Comparison of ENCODE assay signal across 9 mouse cellular contexts in genomic region chr5:117158335-117159018, GRCm38 (mm10). TPM values are rescaled to one million over a fixed set of nuclear protein-coding genes. Genes with fewer than 3 reads are reported as not detected.
DNase-seq lines count a peak whose midpoint lies in the region; ATAC-seq lines count a peak whose summit lies in the region.
"Had no signal": no experiment of that assay in that cellular context is flagged by ENCODE, and none has a peak within 500 bp of the region (broad histone marks: within the 10 kb centered on the region; RNA-seq: fewer than 3 reads in every experiment).

No protein-coding gene starts in this region.

- DNase-seq in heart, adult 11 months: peak; percentile 98
- DNase-seq in adrenal gland, postnatal 36 days: peak; percentile 88
- DNase-seq in lung, postnatal 36 days: peak; percentile 68
- DNase-seq in forebrain, embryonic 10.5 days (ENCODE audit: extremely low spot score, low spot score): no peak
- no peak for DNase-seq in neural tube, embryonic 10.5 days (ENCODE audit: extremely low spot score, low spot score)
- no peak for DNase-seq in right cerebral cortex, postnatal 36 days (ENCODE audit: low spot score in 2 of 2)

- 71% methylated on average over 7 of the region's 7 CpGs for WGBS in heart, embryonic 11.5 days (ENCODE audit: insufficient replicate concordance)
- WGBS in intestine, embryonic 16.5 days: 71% methylated on average over 7 of the region's 7 CpGs
- WGBS in forebrain, embryonic 10.5 days: 69% methylated on average over 7 of the region's 7 CpGs

- H3K27me3 ChIP-seq in heart, embryonic 11.5 days (ENCODE audit: control insufficient read depth, insufficient read depth, low read length): no peaks in the 10 kb centered on the region
- no peaks in the 10 kb centered on the region for H3K27me3 ChIP-seq in intestine, embryonic 16.5 days (replicated peaks; ENCODE audit: control insufficient read depth, insufficient read depth, low read length)
- no peaks in the 10 kb centered on the region for H3K27me3 ChIP-seq in forebrain, embryonic 10.5 days (ENCODE audit: poor library complexity, severe bottlenecking)
- H3K27me3 ChIP-seq: embryonic facial prominence, embryonic 15.5 days had no signal

- H3K4me1 ChIP-seq in heart, embryonic 11.5 days (ENCODE audit: control insufficient read depth, insufficient read depth, low read length): peaks cover 8% of the 10 kb centered on the region
- peaks cover 16% of the 10 kb centered on the region for H3K4me1 ChIP-seq in intestine, embryonic 16.5 days (ENCODE audit: control insufficient read depth, insufficient read depth, low read length)
- H3K4me1 ChIP-seq in forebrain, embryonic 10.5 days: peaks cover 19% of the 10 kb centered on the region

- no peak overlapping the region for H3K27ac ChIP-seq in heart, embryonic 11.5 days (ENCODE audit: low read depth, low read length)
- peak overlapping the region; percentile 87 for H3K27ac ChIP-seq in intestine, embryonic 16.5 days (ENCODE audit: low read length)
- H3K27ac ChIP-seq in forebrain, embryonic 10.5 days: no peak overlapping the region
- H3K27ac ChIP-seq: embryonic facial prominence, embryonic 15.5 days had no signal

- ATAC-seq in heart, embryonic 11.5 days (replicated peaks; ENCODE audit: insufficient number of reproducible peaks, low FRiP score, low TSS enrichment): no peak
- no peak for ATAC-seq in intestine, embryonic 16.5 days

- no peaks in the 10 kb centered on the region for H3K9me3 ChIP-seq in heart, embryonic 11.5 days (replicated peaks; ENCODE audit: control insufficient read depth, low read length)
- 0 out of 2 replicates have a peak, but pooled peaks cover 2% of the 10 kb centered on the region for H3K9me3 ChIP-seq in intestine, embryonic 16.5 days (ENCODE audit: control insufficient read depth, low read length)
- no peaks in the 10 kb centered on the region for H3K9me3 ChIP-seq in forebrain, embryonic 10.5 days
- H3K9me3 ChIP-seq: embryonic facial prominence, embryonic 15.5 days had no signal

- H3K36me3 ChIP-seq in heart, embryonic 11.5 days (ENCODE audit: control insufficient read depth, insufficient read depth, low read length): no peaks in the 10 kb centered on the region
- no peaks in the 10 kb centered on the region for H3K36me3 ChIP-seq in intestine, embryonic 16.5 days (ENCODE audit: control insufficient read depth, insufficient read depth, low read length)
- no peaks in the 10 kb centered on the region for H3K36me3 ChIP-seq in forebrain, embryonic 10.5 days (replicated peaks)
- H3K36me3 ChIP-seq: embryonic facial prominence, embryonic 15.5 days had no signal

- H3K4me3 ChIP-seq in heart, embryonic 11.5 days (ENCODE audit: low read depth, low read length): no peak overlapping the region
- H3K4me3 ChIP-seq in intestine, embryonic 16.5 days (ENCODE audit: low read length): no peak overlapping the region
- H3K4me3 ChIP-seq in forebrain, embryonic 10.5 days: no peak overlapping the region
- H3K4me3 ChIP-seq: embryonic facial prominence, embryonic 15.5 days had no signal

- H3K4me2 ChIP-seq in heart, embryonic 11.5 days: no peak overlapping the region
- H3K4me2 ChIP-seq in intestine, embryonic 16.5 days (ENCODE audit: low read depth, low read length): no peak overlapping the region
- H3K4me2 ChIP-seq: embryonic facial prominence, embryonic 15.5 days had no signal

- H3K9ac ChIP-seq in heart, embryonic 11.5 days (ENCODE audit: low read depth, low read length): no peak overlapping the region
- no peak overlapping the region for H3K9ac ChIP-seq in intestine, embryonic 16.5 days (ENCODE audit: low read depth, low read length)
- H3K9ac ChIP-seq: embryonic facial prominence, embryonic 15.5 days had no signal

RNA-seq across cellular contexts. Expression of gene Taok3, which starts 38.5 kb away (rescaled TPM):
- 12.9 and 13.8 TPM in 2 replicates for polyA plus RNA-seq in heart, embryonic 11.5 days (2014; fragmentation: Nextera tagmentation; extraction: Ambion mirVana)
- 10 to 100 TPM; 31.3 to 40.7 TPM for total RNA-seq in adrenal gland, postnatal 36 days (2021)
- polyA plus RNA-seq in intestine, embryonic 16.5 days (2015; fragmentation: Nextera tagmentation; extraction: Ambion mirVana): 51.5 and 53.7 TPM in 2 replicates
- polyA plus RNA-seq in forebrain, embryonic 10.5 days (2016; fragmentation: Nextera tagmentation; extraction: Ambion mirVana): 9.3 and 9.4 TPM in 2 replicates

RNA-seq across cellular contexts. Expression of gene Suds3, which starts 42.6 kb away (rescaled TPM):
- polyA plus RNA-seq in heart, embryonic 11.5 days (2014; fragmentation: Nextera tagmentation; extraction: Ambion mirVana): 36.8 and 37.1 TPM in 2 replicates
- total RNA-seq in adrenal gland, postnatal 36 days (2021): 100 to 1,000 TPM; 115 to 134 TPM
- 20.9 and 53.6 TPM in 2 replicates for polyA plus RNA-seq in intestine, embryonic 16.5 days (2015; fragmentation: Nextera tagmentation; extraction: Ambion mirVana)
- polyA plus RNA-seq in forebrain, embryonic 10.5 days (2016; fragmentation: Nextera tagmentation; extraction: Ambion mirVana): 78.5 and 81.4 TPM in 2 replicates

Comparison
In these comparisons a context has a peak if more than half of its experiments do, and no peak if none do; other contexts are left out.
1. DNase-seq: peak in heart, adult 11 months (single experiment), adrenal gland, postnatal 36 days (2 of 2) and lung, postnatal 36 days (single experiment); none in forebrain, embryonic 10.5 days (single experiment), neural tube, embryonic 10.5 days (single experiment) and right cerebral cortex, postnatal 36 days (0 of 2).